Mouse (Mus musculus): ENCODE data around the gene Kansl1.
A peak's percentile ranks its signal among the peaks of the same experiment; 100 is the strongest.
"Not testable (repeated sequence)": the region's sequence is repeated elsewhere in the genome, so short reads cannot be mapped to it uniquely, and the experiment has no call there.

The Kansl1 gene

GRCm38 (mm10) chr11:104468751-104469268 lies at the start of gene Kansl1:
Kansl1 (minus strand) TSS chr11:104468861.
- peak; percentile 39 for DNase-seq

DNA sequence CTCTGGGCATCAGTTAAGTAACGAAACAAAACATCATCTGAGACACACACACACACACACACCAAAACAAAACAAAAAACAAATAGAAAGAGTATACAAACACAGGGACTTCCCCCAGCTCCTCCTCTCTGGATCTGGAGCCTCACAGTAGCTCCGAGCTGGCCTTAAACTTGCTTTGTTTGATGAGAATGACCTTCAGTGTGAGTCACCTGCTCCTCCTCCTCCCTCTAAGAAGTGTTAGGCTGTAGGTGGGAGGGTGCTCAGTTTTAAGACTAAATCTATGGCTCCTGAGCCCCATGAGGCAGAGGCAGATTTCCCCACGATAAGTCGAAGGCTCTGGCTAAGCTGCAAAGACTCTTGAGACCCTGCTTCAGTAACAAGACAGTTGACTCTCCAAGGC lies 43.8 kb upstream of the Kansl1 start:
- no peak for DNase-seq

DNA sequence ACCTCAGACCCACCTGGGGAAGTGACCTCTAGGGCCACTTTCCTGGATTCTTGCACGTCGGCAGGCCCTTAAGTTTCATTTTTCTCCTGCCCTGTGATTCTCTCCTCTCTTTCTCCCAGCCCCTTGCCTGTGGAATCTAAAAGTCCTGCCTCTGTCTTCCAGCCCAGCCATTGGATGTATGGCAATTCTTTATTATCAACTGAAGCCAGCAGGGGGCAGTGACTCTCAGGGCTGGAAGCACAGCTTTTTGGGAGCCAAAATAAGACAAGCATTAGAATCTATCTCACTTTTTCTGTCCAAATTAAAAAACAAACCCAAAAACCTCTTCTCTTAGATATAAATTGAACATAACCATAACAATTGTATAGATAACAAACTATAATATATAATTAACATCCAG lies 41.9 kb upstream of the Kansl1 start:
- DNase-seq, result peak; percentile 25

DNA sequence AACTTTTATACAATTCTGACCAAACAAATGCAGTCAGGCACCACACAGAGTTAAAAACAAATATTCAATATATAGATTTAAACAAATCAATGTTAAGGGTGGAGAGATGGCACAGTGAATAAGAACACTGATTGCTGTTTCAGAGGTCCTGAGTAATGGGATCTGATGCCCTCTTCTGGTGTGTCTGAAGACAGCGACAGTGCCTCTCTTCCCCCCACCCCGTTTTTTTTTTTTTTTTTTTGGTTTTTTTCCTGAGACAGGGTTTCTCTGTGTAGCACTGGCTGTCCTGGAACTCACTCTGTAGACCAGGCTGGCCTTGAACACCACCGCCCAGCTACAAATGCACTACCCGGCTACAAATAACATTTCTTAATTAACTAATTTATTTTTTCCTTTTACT lies 39.8 kb upstream of the Kansl1 start:
- no peak for DNase-seq

DNA sequence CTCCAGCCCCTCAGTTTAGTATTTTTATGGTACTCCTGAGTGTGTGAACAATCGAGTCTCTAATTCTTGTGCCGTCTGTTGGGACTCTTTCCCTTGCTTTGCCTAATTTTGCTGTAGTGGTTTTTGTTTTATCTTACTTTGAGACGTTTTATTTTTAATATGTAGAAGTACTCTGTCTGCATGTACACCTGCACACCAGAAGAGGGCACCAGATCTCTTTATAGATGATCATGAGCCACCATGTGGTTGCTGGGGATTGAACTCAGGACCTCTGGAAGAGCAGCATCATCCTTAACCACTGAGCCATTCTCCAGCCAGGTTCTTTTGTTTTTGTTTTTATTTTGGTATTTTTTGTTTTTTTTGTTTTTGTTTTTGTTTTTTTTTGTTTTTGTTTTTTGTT lies 19.6 kb upstream of the Kansl1 start:
- no peak for DNase-seq

DNA sequence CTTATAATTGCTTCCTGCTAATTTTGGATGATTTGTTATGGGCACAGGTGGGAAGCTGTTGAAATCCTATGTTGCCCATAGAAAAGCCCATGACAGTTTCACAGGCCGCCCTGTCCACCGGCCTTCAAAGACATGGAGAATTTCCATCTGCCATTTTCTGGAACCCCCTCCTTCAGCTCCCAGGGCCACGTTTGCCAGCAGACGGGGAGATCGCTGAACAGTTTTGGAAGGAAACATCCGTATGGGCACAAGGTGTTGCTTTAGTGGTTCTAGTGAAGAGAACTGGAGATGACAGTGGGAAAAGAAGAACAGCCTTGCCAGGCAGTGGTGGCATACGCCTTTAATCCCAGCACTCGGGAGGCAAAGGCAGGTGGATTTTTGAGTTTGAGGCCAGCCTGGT lies 13.3 kb upstream of the Kansl1 start:
- no peak for DNase-seq

- DNase-seq, result no peak
These were observed 10.8 kb upstream of the Kansl1 start for GRCm38 (mm10) chr11:104479505-104479904.

DNA sequence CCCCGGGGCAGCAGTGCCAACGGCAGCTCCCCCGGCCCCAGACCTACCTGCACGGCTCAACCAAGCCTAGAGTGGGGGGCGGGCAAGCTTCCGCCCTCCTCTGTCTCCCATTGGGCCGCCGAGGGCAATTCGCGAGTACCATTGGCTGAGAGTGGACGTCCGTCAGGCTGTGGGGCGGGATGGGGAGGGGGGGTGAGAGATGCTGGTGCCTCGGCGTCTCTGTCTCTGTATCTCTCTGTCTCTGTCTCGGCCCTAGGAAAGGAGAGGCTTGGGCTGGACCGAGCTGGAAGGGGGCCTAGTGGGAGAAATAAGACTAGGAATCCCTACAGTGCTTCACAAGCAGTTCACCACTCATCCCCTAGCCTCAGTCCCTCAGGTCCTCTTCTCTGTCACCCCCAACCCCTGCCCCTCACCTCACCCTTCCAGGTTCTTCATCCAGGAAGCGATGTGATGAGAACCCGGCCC lies 742 bp upstream of the Kansl1 start:
- DNase-seq, result peak; percentile 92

DNA sequence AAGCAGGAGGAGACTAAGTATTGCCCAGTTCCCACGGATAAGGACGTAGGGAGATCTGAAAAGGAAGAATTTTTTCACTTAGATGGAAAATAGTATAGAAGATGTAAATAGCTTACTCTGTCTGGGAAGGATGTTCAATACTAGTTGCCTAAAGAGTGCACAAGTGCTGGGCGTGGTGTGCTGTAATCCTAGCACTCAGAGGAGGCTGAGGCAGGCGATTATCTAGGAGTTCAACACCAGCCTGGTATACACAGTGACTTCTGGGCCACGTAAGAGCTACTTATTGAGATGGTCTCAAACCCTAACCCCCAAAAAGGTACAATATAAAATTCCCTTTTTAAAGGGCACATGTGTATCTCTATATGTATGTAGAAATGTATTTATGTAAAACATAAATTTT lies 963 bp downstream of the Kansl1 start:
- DNase-seq, result no peak

DNA sequence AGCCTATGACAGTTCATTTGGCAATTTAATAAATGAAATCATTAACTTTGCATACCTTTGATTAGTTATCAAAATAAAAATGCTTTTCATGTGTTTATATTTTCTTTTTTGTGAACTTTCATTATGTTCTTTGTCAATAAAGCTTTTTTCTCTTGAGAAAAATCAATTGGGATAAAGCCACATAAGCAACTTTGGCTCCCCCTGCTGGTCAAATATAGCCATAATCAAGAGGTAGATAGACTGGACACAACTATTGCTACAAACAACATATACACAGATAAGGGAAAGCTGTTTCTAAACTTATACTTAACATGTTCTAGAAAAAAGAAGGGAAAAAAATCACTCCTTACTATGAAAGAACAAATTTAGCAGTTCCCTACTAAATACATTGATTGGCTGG lies 7.1 kb downstream of the Kansl1 start:
- DNase-seq, result peak; percentile 52

- no peak for DNase-seq
These were observed 9.0 kb downstream of the Kansl1 start for GRCm38 (mm10) chr11:104459671-104460070.

DNA sequence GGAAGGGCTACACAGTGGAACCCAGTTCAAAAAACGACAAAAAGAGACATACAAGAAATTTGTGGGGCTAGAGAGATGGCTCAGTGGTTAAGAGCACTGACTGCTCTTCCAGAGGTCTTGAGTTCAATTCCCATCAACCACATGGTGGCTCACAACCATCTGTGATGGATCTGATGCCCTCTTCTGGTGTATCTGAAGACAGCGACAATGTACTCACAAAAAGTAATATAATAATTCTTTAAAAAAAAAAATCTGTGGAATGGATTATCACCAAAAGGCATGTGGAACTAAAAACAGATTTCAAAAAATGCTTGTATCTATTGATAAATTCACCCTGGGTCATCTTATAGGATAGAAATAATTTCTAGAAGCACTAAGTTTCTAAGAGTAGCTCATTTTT lies 10.2 kb downstream of the Kansl1 start:
- no peak for DNase-seq

DNA sequence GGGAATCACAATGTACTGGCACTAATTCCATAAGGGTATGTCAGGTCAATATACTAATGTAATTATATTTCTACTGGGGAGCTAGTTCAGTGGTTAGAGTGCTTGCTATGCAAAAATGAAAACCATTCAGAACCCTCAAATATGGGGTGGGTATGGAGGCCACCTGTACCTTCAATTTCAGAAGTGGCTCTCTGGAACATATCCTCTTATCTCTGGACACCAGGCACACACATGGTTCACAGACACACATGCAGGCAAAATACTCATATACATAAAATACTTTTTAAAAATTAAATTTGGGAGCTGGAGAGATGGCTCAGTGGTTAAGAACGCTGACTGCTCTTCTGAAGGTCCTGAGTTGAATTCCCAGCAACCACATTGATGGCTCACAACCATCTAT lies 16.0 kb downstream of the Kansl1 start:
- no peak for DNase-seq

DNA sequence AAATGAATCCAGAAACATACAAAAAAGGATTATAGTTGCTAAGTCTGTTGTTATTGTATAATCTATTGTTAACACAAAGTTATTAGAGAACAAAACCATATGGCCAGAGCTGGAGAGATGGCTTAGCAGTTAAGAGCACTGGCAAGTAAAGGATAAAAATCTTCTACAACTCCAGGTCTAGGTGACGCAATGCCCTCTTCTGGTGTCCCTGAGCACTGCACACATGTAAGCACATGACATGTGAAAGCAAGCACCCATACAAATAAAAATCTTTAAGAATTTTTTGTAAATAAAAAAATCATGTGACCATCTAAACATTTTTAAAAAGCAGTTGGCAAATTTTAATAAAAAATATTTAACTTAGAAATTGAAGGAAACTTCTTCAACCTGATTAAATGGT lies 17.4 kb downstream of the Kansl1 start:
- DNase-seq, result no peak

DNA sequence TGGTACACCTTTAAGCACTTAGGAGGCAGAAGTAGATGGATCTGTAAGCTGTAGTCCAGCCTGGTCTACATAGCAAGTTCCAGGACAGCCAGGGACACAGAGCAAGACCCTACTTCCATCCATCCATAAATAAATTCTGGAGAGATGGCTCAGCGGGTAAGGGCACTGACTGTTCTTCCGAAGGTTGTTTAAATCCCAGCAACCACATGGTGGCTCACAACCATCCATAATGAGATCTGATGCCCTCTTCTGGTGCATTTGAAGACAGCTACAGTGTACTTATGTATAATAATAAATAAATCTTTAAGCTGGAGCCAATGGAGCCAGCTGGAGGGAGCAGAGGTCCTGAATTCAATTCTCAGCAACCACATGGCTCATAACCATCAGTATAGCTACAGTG lies 20.2 kb downstream of the Kansl1 start:
- DNase-seq, result not testable (repeated sequence)

DNA sequence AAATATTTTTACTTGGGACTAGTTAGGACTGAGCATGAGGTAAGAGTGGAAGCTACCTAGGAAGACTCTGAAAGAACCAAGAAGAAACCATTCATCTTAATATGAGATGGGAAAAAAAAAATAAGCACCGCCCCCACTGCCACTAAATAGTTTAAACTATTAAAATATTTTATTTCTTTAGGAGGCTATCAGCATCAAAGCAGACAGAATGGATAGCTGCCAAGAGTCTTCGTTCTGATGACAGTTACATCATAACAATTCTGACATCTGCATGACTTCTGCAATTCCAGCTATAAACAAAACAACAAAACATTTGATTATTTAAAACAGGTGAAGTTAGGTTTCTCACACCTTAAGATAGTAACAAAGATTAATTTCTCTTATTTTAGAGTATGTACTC lies 23.1 kb downstream of the Kansl1 start:
- no peak for DNase-seq

DNA sequence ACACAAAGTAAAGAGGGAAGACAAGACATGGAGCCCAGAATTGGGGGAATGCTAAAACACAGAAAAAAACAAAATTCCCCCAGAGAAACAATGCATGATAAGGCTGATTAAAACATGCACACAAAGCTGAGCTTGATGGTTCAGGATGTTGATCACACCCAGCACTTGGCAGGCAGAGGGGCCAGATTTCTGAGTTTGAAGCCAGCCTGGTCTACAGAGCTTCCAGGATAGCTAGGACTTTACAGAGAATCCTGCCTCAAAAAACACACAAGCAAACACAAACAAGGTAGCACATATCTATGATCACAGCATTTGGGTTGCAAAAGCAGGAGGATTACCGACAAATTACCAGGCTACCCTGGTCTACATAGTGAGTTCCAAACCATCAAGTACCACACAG lies 23.6 kb downstream of the Kansl1 start:
- no peak for DNase-seq

DNA sequence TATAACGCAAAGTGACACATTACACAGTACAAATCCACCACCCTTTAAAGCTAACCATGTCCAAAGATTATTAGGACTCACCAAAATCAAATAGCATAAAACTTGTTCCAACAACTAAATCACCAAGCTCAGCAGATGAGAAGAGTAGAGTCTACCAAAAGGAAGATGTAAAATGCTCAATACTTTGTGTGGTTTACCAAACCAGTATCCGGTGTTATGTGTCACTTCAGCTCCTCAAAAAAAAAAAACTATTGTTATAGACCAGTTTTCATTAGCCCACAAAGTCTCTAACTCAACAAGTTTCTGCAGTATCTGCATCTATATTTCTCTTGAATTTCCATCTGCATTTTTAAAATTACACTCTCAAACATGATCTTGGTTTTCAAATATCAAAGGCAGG lies 25.3 kb downstream of the Kansl1 start:
- DNase-seq, result no peak

DNA sequence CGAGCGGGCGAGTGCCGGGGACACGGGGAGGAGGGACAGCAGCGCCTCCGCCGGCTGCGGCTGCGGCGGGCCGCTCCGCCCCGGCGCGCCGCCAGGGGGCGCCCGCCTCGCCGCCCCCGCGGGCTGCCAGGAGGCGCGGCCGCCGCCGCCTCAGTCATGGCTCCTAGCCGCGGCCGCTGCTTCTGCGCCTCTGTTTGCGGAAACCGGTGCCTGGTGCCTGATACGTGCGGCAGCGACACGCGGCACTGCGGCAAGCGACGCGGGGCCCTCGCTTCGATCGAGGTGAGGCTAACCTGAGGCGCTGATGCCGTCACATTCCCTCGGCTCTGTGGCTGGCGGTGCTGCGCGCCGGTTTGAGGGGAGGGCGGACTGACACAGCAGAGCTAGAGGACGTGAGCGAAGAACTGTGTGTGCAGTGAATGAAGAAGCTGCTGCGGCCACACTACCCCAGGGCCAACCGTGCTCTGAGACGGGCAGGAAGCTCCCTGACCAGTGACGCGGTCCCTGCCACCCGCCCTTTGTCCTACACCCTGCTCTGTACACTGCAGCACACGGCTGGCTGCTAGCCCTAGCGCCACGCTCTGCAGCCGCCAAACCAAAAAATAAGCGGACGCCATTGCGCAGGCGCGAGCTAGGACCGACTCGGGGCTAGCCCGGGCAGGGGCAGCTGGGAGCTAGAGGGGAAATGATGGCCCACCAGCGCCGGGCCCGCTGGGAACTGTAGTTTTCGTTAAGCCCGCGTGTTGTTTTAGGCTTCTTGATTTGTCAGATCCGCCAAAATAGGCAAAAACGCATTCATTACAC lies 26.1 kb downstream of the Kansl1 start:
- DNase-seq, result peak; percentile 92

- peak; percentile 68 for DNase-seq
These were observed 27.0 kb downstream of the Kansl1 start for GRCm38 (mm10) chr11:104441475-104442332.

DNA sequence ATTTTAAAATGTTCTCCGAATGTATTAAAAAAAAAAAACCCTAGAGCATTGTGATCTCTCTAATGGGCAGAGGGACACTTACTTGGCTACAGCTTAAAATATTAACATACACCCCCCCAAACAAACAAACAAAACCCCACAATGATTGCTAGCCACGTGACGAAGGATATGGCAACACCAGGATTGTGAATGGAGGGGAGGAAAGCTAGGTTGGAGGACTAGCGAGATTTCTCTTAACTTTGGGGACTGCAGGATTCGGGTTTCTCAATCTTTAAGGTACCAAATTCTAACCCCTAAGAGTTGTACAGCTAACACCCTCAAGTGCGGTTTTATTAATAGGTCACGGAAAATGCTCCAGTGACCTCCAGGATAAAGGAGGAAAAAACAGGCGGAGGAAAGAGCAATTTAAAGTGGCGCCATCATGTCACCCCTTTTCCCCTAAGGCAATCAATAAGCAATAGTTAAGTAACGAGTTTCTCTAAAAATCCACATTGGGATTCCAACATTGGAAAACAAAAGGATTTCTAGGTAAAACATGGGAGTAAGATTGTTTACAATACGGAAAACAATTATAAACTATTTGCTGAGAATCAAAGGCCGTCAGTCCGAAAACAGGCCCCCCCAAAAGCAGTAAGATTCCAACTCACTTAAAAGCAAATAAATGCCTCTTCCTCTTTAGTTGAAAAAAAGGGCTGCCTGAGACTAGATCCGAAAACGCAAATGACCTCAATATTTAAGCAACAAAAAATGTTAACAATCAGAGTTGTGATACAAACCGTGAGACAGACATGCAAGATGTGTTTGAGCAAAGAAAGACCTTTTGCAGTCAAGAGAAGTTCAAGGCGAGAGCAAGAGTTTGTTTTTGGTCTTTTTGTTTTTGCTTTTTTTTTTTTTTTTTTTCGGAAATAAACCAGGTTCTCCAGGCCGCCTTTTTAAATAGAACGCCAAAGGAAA lies 27.9 kb downstream of the Kansl1 start:
- DNase-seq, result no peak

GRCm38 (mm10) chr11:104439703-104440102 lies 29.0 kb downstream of the Kansl1 start:
- DNase-seq, result no peak

DNA sequence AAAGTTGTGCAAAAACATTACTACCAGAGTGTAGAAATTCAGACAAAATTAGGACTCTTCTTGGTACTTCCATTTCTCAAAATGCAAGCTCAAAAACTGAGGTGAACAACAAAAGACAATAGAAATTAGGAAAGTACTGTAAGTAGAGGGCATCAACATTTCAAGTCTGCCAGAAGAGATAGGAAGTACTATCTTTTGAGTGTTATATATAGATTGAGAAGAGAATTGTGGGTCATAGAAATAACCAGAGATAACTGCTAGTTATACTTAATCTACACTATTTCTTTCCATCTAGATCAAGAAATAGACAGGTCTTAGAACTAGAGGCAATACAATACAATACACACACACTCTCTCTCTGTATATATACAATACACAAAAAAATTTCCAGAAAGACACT lies 30.2 kb downstream of the Kansl1 start:
- no peak for DNase-seq
